Mouse (Mus musculus): ENCODE measurements around the gene Kctd19. TPM values are rescaled to one million over a fixed set of nuclear protein-coding genes. Genes with fewer than 3 reads are reported as not detected.

The Kctd19 gene
- polyA plus RNA-seq, 1 experiment from 2014 or later, result 0.11 TPM

GRCm38 (mm10) chr8:105387151-105387550, 26.2 kb downstream of the Kctd19 start:
- Histone ChIP-seq H3K4me2 (no peak overlapping the region), H3K4me1 (replicated peaks) (peaks cover 21% of the 10 kb centered on the region), H3K9me3 (replicated peaks) (no peaks in the 10 kb centered on the region), H3K27me3 (peaks cover 9% of the 10 kb centered on the region; the same call in 1 of the 2 replicates), H3K4me3 (no peak overlapping the region), H3K36me3 (no peaks in the 10 kb centered on the region), H3K9ac (no peak overlapping the region), H3K27ac (peak overlapping the region; percentile 10; the same call in 1 of the 2 replicates)
- whole genome bisulfite sequencing, result 21% methylated on average over 1 of the region's 1 CpGs
- peak; percentile 65 for ATAC-seq (replicated peaks; ENCODE audit: insufficient number of reproducible peaks, insufficient read depth, low FRiP score, low read depth)

- no peak overlapping the region for H3K9ac ChIP-seq
- no peak overlapping the region for H3K27ac ChIP-seq
- no peaks in the 10 kb centered on the region for H3K9me3 ChIP-seq (replicated peaks)
- WGBS, result 98% methylated on average over 2 of the region's 2 CpGs
- no peak for ATAC-seq (replicated peaks; ENCODE audit: insufficient number of reproducible peaks, insufficient read depth, low FRiP score, low read depth)
- peaks cover 8% of the 10 kb centered on the region; the same call in 1 of the 2 replicates for H3K27me3 ChIP-seq
- H3K4me3 ChIP-seq, result no peak overlapping the region
- no peaks in the 10 kb centered on the region for H3K36me3 ChIP-seq
- no peak overlapping the region for H3K4me2 ChIP-seq
- H3K4me1 ChIP-seq (replicated peaks), result peaks cover 23% of the 10 kb centered on the region
Observed at GRCm38 (mm10) chr8:105384070-105384469, 29.2 kb downstream of the Kctd19 start.

GRCm38 (mm10) chr8:105380308-105380707, 33.0 kb downstream of the Kctd19 start:
- Histone ChIP-seq H3K9ac (no peak overlapping the region), H3K4me3 (no peak overlapping the region), H3K4me1 (replicated peaks) (peaks cover 12% of the 10 kb centered on the region), H3K36me3 (no peaks in the 10 kb centered on the region), H3K4me2 (no peak overlapping the region), H3K9me3 (replicated peaks) (no peaks in the 10 kb centered on the region), H3K27ac (no peak overlapping the region), H3K27me3 (peaks cover 32% of the 10 kb centered on the region)
- WGBS, result 83% methylated on average over 12 of the region's 12 CpGs
- ATAC-seq (replicated peaks; ENCODE audit: insufficient number of reproducible peaks, insufficient read depth, low FRiP score, low read depth), result no peak

GRCm38 (mm10) chr8:105378673-105379072, 34.6 kb downstream of the Kctd19 start:
- H3K27me3 ChIP-seq, result peaks cover 32% of the 10 kb centered on the region
- ATAC-seq (replicated peaks; ENCODE audit: insufficient number of reproducible peaks, insufficient read depth, low FRiP score, low read depth), result peak; percentile 54
- H3K4me2 ChIP-seq, result peak overlapping the region; percentile 47
- no peaks in the 10 kb centered on the region for H3K9me3 ChIP-seq (replicated peaks)
- H3K36me3 ChIP-seq, result no peaks in the 10 kb centered on the region
- no peak overlapping the region for H3K9ac ChIP-seq
- WGBS, result 34% methylated on average over 19 of the region's 19 CpGs
- no peak overlapping the region for H3K27ac ChIP-seq
- peaks cover 16% of the 10 kb centered on the region for H3K4me1 ChIP-seq (replicated peaks)
- no peak overlapping the region for H3K4me3 ChIP-seq

- Histone ChIP-seq H3K4me2 (peak overlapping the region; percentile 56), H3K36me3 (no peaks in the 10 kb centered on the region), H3K4me3 (peak overlapping the region; percentile 28), H3K9ac (no peak overlapping the region), H3K4me1 (replicated peaks) (peaks cover 16% of the 10 kb centered on the region), H3K27ac (no peak overlapping the region), H3K27me3 (peaks cover 34% of the 10 kb centered on the region), H3K9me3 (replicated peaks) (no peaks in the 10 kb centered on the region)
- no peak for ATAC-seq (replicated peaks; ENCODE audit: insufficient number of reproducible peaks, insufficient read depth, low FRiP score, low read depth)
- whole genome bisulfite sequencing, result 28% methylated on average over 33 of the region's 33 CpGs
Observed at GRCm38 (mm10) chr8:105374513-105374966, 38.8 kb downstream of the Kctd19 start.

- H3K27ac ChIP-seq, result no peak within 1 kb of the TSS
- no peaks in the 10 kb centered on the region for H3K36me3 ChIP-seq
- H3K4me3 ChIP-seq, result no peak within 1 kb of the TSS
- H3K4me2 ChIP-seq, result no peak within 1 kb of the TSS
- peaks cover 35% of the 10 kb centered on the region for H3K27me3 ChIP-seq
- ATAC-seq (replicated peaks; ENCODE audit: insufficient number of reproducible peaks, insufficient read depth, low FRiP score, low read depth), result no peak
- peaks cover 5% of the 10 kb centered on the region; the same call in 1 of the 2 replicates for H3K4me1 ChIP-seq (replicated peaks)
- 53% methylated on average over 2 of the region's 2 CpGs for WGBS
- H3K9ac ChIP-seq, result no peak within 1 kb of the TSS
- no peaks in the 10 kb centered on the region for H3K9me3 ChIP-seq (replicated peaks)
Observed at GRCm38 (mm10) chr8:105373032-105373431, 40.3 kb downstream of the Kctd19 start, which contains the start of gene Plekhg4. Plekhg4 (plus strand) TSS chr8:105373274.

GRCm38 (mm10) chr8:105372473-105372872, 40.8 kb downstream of the Kctd19 start:
- Histone ChIP-seq H3K4me1 (replicated peaks) (peaks cover 5% of the 10 kb centered on the region; the same call in 1 of the 2 replicates), H3K36me3 (no peaks in the 10 kb centered on the region), H3K4me3 (no peak overlapping the region), H3K9ac (no peak overlapping the region), H3K9me3 (replicated peaks) (no peaks in the 10 kb centered on the region), H3K4me2 (no peak overlapping the region), H3K27me3 (peaks cover 32% of the 10 kb centered on the region), H3K27ac (no peak overlapping the region)
- WGBS, result 76% methylated on average over 8 of the region's 9 CpGs
- ATAC-seq (replicated peaks; ENCODE audit: insufficient number of reproducible peaks, insufficient read depth, low FRiP score, low read depth), result no peak

- Histone ChIP-seq H3K9ac (no peak overlapping the region), H3K4me2 (no peak overlapping the region), H3K4me3 (no peak overlapping the region), H3K36me3 (no peaks in the 10 kb centered on the region), H3K27ac (no peak overlapping the region), H3K9me3 (replicated peaks) (no peaks in the 10 kb centered on the region), H3K4me1 (replicated peaks) (peaks cover 4% of the 10 kb centered on the region; the same call in 1 of the 2 replicates), H3K27me3 (peaks cover 8% of the 10 kb centered on the region; the same call in 1 of the 2 replicates)
- no peak for ATAC-seq (replicated peaks; ENCODE audit: insufficient number of reproducible peaks, insufficient read depth, low FRiP score, low read depth)
- 76% methylated on average over 2 of the region's 2 CpGs for WGBS
Observed at GRCm38 (mm10) chr8:105367107-105367506, 46.2 kb downstream of the Kctd19 start.

GRCm38 (mm10) chr8:105361751-105362702, 51.3 kb downstream of the Kctd19 start:
- Histone ChIP-seq H3K4me3 (no peak overlapping the region), H3K9ac (no peak overlapping the region), H3K4me2 (no peak overlapping the region), H3K27me3 (0 out of 2 replicates have a peak, but pooled peaks cover 3% of the 10 kb centered on the region), H3K9me3 (replicated peaks) (no peaks in the 10 kb centered on the region), H3K4me1 (replicated peaks) (peaks cover 4% of the 10 kb centered on the region), H3K27ac (peak overlapping the region; percentile 46), H3K36me3 (no peaks in the 10 kb centered on the region)
- 59% methylated on average over 12 of the region's 12 CpGs for whole genome bisulfite sequencing
- no peak for ATAC-seq (replicated peaks; ENCODE audit: insufficient number of reproducible peaks, insufficient read depth, low FRiP score, low read depth)

GRCm38 (mm10) chr8:105359646-105360045, 53.7 kb downstream of the Kctd19 start:
- no peak for ATAC-seq (replicated peaks; ENCODE audit: insufficient number of reproducible peaks, insufficient read depth, low FRiP score, low read depth)
- H3K4me3 ChIP-seq, result no peak overlapping the region
- no peak overlapping the region for H3K4me2 ChIP-seq
- no peaks in the 10 kb centered on the region for H3K9me3 ChIP-seq (replicated peaks)
- no peak overlapping the region for H3K27ac ChIP-seq
- H3K36me3 ChIP-seq, result no peaks in the 10 kb centered on the region
- no peak overlapping the region for H3K9ac ChIP-seq
- 0 out of 2 replicates have a peak, but pooled peaks cover 3% of the 10 kb centered on the region for H3K27me3 ChIP-seq
- whole genome bisulfite sequencing, result 45% methylated on average over 4 of the region's 4 CpGs
- H3K4me1 ChIP-seq (replicated peaks), result peaks cover 11% of the 10 kb centered on the region

- WGBS, result 72% methylated on average over 15 of the region's 15 CpGs
- H3K27ac ChIP-seq, result no peak overlapping the region
- H3K4me1 ChIP-seq (replicated peaks), result peaks cover 11% of the 10 kb centered on the region
- no peaks in the 10 kb centered on the region for H3K36me3 ChIP-seq
- ATAC-seq (replicated peaks; ENCODE audit: insufficient number of reproducible peaks, insufficient read depth, low FRiP score, low read depth), result no peak
- no peak overlapping the region for H3K4me2 ChIP-seq
- H3K9ac ChIP-seq, result no peak overlapping the region
- H3K4me3 ChIP-seq, result no peak overlapping the region
- no peaks in the 10 kb centered on the region for H3K9me3 ChIP-seq (replicated peaks)
- 0 out of 2 replicates have a peak, but pooled peaks cover 2% of the 10 kb centered on the region for H3K27me3 ChIP-seq
Observed at GRCm38 (mm10) chr8:105359208-105359607, 54.1 kb downstream of the Kctd19 start.
